Mouse (Mus musculus) spleen, postnatal 4 days (tissue): ENCODE data around the gene Dapk2.
"Not testable (repeated sequence)": the region's sequence is repeated elsewhere in the genome, so short reads cannot be mapped to it uniquely, and the experiment has no call there.

Experiments
- DNase-seq, 2 experiments: peaks; one replicate each; pipeline ENCODE4 v3.0.0; 2022; ENCODE audit warnings: low spot score in 2 of 2

The Dapk2 gene

DNA sequence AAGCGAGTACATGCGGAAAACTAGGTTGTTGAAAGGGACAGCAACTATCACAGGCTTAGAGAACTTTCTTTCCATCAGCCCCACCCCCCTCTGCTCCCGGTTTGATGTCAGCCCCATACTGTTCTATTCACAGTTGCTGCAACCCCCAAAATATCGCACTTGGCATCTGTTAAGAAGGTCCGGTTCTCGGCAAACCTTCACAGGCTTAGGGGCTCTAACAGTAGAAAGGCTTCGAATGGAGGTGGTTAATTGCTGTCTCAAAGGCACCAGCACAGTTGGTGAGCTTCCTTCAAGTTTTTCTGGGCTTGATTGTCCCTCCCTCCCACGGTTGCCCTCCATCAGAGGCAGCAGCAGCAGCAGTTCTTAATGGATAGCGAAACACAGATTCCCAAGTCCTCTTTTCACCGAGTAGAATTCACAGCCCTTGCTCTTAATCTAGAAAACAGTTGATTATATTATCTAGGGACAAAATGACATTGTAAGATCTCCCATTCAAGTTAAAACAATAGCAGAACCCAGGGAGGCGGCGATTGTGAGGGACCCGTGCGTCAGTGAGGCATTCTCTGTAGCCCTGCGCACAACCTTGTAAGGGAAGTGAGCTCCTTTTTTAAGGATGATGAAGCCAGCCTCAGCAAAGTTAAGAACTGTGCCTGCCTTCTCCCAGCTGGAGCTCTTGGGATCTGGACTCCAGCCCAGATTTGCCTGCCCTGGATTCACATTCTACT lies 117.4 kb downstream of the Dapk2 start:
- no peak for DNase-seq

GRCm38 (mm10) chr9:66276062-66276461 lies 118.0 kb downstream of the Dapk2 start:
- DNase-seq, result no peak

- DNase-seq, result peak; percentile 54 to 73
These were observed 118.8 kb downstream of the Dapk2 start for GRCm38 (mm10) chr9:66276697-66277385.

- DNase-seq, result no peak
These were observed 121.6 kb downstream of the Dapk2 start for GRCm38 (mm10) chr9:66279647-66280046.

GRCm38 (mm10) chr9:66280496-66280895 lies 122.5 kb downstream of the Dapk2 start:
- no peak for DNase-seq

DNA sequence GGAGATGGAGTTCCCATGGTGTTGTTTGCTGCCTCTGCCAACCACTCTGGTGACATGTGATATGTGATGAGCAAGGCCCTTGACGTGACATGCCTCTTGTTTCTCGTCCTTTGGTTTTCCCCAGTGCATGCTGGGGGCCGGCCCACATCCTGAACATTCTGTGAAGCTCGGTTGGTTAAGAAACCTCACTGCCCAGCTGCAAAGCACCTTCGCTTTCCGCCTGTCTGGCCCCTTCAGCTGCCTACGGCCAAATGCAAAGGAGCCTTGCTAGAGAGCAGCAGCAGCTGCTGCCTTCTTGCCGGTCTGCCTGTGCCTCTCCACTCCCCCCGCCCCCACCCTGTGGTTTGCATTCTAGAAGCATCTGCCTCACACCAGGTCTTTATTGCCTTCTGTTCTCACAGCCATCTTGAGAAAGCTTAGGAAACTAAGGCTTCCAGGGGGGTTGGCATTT lies 123.5 kb downstream of the Dapk2 start:
- peak in 1 of 2 experiments; percentile 58 for DNase-seq

DNA sequence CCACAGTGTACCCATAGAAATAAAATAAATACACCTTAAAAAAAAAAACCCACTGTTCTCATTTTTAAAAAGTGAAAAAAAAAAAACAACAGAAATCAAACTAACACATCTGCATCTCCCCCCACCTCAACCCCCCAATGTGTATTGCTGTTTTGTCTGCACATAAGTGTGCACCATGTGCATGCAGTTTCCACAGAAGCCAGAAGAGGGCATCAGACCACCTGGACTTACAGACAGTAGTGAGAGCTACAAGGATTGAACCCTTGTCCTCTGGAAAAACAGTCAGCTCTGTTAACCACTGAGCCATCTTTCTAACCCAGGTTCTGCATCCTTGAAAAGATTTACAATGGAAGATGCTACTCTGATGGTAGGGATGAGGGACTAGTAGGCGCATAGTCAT lies 124.6 kb downstream of the Dapk2 start:
- no peak for DNase-seq

- peak; percentile 71 to 86 for DNase-seq
These were observed 125.7 kb downstream of the Dapk2 start for GRCm38 (mm10) chr9:66283565-66284203.

DNA sequence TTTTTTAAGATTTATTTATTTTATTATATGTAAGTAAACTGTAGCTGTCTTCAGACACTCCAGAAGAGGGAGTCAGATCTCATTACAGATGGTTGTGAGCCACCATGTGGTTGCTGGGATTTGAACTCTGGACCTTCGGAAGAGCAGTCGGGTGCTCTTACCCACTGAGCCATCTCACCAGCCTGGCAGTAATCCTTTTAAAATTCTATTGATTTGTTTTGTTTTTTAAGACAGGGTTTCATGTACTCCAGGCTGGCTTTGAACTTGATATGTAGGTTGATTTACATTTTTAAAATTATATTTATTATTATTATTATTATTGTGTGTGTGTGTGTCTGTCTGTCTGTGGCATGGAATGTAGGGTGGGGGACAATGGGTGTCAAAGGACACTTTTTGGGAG lies 127.2 kb downstream of the Dapk2 start:
- DNase-seq, result not testable (repeated sequence)

- no peak for DNase-seq
These were observed 127.9 kb downstream of the Dapk2 start for GRCm38 (mm10) chr9:66285901-66286300.

DNA sequence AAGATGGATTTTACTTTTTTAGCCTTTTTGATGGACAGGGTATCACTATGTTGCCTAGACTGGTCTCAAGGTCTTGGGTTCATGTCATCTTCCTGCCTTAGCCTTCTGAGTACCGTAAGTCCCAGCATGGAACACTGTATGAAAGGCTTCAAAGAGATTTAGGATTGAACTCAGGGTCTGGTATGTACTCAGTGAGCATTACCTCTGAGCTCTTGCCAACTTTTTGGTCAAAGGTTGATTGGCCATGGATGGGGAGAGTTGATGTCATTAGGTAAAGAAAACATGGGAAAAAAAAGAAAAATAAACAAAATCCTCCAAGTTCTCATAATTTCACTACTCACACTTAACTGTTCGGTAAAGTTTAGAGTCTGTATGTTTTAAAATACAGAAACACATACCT lies 132.7 kb downstream of the Dapk2 start:
- no peak for DNase-seq

DNA sequence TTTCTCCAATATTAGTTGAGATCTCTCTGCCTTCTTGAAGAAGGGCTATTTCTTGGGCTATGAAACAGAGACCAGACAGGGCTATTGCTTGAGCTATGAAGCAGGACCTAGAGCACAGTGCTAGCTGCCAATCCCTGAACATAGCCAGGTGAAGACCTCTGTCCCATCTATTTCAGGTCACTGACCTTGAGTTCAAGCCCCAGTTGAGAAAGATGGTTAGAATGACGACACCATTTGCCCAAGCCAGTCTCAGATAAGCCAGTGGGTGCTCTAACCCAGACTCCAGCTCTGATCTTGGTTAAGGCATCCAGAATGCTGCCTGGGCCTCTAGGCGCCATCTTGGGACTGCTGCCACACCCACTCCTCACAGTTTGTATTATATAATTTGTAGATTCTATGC lies 135.3 kb downstream of the Dapk2 start:
- no peak for DNase-seq

DNA sequence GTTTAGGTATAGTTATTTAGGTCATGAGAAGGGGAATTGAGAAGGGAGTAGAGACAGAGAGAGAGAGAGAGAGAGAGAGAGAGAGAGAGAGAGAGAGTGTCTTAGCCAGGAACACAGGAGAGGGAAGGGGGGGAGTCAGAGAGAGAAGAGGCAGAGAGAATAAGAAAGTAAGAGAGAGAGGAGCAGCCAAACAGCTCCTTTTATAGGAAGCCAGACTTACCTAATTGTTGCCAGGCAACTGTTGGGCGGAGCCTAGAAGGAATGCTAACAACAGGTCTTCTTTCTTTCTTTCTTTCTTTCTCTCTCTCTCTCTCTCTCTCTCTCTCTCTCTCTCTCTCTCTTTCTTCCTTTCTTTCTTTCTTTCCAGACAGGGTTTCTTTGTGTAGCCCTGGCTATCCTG lies 136.2 kb downstream of the Dapk2 start:
- DNase-seq, result no peak

DNA sequence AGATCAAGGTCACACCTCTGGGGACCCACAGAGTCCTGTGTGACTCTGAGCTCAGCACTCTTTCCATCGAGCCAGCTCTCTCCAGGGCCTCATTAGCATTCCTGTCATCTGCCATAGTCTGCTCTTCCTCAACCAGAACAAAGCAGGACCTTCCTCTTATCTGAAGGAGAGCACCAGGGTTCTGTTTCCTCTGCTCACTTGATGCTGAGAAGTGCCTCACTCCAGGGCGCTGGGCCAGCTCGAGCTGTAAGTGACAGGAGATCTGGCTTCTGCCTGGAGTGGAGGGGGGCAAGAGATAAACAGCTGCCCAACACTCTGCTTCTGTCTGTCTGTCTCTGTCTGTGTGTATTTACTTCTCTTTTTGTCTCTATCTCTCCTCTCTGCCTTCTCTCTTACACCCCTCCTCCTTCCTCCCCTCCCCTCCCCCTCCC lies 137.0 kb downstream of the Dapk2 start:
- peak; percentile 52 to 73 for DNase-seq

- peak in 1 of 2 experiments; percentile 47 for DNase-seq
These were observed 137.6 kb downstream of the Dapk2 start for GRCm38 (mm10) chr9:66295577-66296120.

DNA sequence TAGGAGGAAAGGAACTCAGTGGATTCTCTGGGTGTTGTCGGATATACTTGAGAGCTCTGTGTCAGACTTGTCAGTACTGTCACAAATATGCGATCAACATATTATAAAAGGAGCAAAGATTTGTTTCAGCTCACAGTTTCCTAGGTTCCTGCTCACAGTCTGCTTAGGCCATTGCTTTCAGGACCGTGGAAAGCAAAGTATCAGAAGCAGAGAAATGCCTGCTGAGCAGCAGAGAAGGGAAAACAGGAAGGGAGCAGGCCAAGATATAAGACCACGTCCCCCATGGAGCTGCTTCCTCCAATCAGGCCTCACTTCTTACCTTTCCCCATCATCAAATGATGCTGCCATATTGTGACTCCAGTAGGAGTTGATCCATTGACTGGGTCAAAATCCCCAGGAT lies 140.8 kb downstream of the Dapk2 start:
- no peak for DNase-seq

GRCm38 (mm10) chr9:66300448-66301027 lies 142.5 kb downstream of the Dapk2 start:
- peak in 1 of 2 experiments; percentile 44 for DNase-seq

DNA sequence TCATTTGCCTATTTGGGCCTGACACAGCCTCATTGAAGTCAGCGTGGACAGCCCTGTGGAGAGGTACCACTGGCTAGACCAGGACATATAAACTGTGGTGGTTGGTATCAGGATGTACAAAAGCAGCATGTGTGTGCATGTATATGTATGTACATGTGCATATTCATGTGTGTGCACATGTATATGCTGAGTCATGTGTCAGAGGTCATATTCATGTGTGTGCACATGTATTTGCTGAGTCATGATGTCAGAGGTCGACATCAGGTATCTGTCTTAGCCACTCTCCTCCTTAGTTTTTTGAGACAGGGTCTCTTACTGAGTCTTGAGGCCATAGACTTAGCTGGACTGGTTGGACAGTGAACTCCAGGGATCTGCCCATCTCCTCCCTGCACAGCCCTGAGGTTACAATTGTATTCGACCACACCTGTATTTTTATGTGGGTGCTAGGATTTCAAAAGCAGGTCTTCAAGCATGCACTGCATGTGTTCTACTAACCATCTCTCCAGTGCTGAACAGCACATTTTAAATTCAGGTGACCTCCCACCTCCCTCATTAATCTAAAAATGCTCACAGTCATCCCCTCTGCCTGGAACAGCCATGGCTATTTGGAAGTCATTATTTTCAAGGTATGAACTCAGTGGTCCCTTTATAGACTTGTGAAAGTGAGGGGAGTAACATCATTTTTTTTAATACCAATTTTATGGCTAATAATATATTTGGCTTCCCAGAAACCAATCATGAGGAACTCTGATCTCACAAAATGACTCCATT lies 146.5 kb downstream of the Dapk2 start:
- no peak for DNase-seq

DNA sequence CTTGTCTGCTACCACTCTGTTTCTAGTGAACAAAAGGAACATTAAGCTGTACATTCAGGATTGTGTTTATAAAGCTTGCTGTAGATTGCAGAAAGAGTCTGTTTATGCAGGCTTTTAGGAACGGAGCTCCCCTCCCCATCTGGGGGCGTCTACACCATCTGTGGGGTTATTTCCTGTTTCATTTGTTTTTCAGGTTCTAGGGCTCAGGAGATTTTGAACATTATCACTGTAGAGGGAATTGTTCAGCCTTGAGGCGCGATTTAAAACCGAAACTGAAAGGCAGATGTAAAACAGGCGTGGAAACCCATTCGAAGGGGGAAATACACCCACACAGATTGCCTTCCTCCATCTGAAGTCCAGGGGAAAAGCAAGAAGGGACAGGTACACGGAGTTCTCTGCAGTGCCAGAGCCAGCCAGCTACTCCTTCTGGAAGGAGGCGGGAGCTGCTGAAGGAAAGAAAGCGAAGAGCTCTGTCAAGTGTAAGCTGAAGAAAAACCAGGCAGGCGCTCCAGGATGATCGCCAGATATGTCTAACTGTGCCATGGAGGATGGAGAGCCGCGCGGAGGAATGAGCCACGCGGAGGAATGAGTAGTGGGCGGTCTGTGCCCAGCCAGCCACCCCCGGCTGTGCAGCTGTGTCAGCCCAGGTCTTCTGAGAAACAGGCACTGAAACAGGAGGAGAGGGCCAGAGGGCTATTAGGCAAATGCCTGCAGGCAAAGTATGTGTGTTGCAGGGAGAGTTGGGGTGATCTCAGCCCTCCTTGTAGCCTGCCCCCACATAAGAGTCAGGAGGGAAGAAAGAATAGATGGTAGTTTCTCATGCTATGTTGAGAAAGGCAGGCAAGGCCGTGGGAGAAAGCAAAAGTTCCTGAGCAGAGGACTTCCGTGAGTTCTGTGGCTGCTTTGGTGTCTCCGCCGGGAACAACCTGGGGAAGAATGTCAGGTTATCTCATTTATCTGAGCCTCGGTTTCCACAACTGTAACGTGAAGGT lies 147.4 kb downstream of the Dapk2 start:
- DNase-seq, result peak in 1 of 2 experiments; percentile 68

GRCm38 (mm10) chr9:66306414-66306813 lies 148.4 kb downstream of the Dapk2 start:
- no peak for DNase-seq
